In the genomic region with DNA sequence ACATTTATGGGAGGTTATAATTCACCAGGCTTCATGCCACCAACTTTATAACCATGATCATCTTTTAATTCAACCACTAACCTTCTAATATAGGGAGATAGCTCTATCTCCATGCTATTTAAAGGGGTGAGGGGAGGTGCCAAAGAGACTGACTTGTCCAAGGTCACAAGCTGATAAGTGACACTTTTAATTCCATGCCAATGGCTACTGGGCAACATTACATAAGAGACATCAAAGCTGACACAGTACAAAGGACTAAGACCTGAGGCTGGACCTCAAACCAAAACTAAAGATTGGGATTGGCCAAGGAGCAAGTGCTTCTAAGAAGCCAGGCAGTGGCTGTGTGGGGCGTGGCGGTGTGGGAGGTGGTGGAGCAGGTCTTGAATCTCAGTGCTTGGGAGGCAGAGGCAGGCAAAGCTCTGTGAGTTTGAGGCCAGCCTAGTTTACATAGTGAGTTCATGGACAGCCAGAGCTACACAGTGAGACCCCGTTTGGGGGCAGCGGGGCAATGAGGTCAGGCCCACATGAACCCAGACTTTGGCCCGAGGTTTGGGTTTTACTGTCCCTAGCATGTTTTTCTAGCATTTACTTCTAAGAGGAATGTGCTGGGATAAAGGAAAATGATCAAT, we compare ENCODE assay signal across 19 mouse cellular contexts. TPM values are rescaled to one million over a fixed set of nuclear protein-coding genes. Genes with fewer than 3 reads are reported as not detected.
DNase-seq lines count a peak whose midpoint lies in the region; ATAC-seq and TF ChIP-seq lines count a peak whose summit lies in the region.
"Had no signal": no experiment of that assay in that cellular context is flagged by ENCODE, and none has a peak within 500 bp of the region (broad histone marks: within the 10 kb centered on the region; RNA-seq: fewer than 3 reads in every experiment).

No protein-coding gene starts in this region.

- DNase-seq in kidney, adult 11 months, result peak; percentile 49
- peak; percentile 39 for DNase-seq in R1 (ENCODE audit: low read depth, low spot score)
- DNase-seq in liver, postnatal 0 days, result no peak
- DNase-seq in spleen, postnatal 4 days (ENCODE audit: low spot score in 2 of 2), result no peak
- DNase-seq in left cerebral cortex, postnatal 10 days (ENCODE audit: extremely low spot score in 1 of 2, low spot score in 2 of 2), result no peak
- DNase-seq: B cell, adult 2 months; cerebellum, adult 9-11 months; right cerebral cortex, adult 18-20 months; spleen, adult 18-20 months; thymus, postnatal 14 days had no signal

- no peaks in the 10 kb centered on the region for H3K27me3 ChIP-seq in kidney, embryonic 14.5 days (ENCODE audit: control insufficient read depth, insufficient read depth, low read length)
- H3K27me3 ChIP-seq in intestine, embryonic 15.5 days (replicated peaks), result no peaks in the 10 kb centered on the region
- H3K27me3 ChIP-seq in liver, postnatal 0 days (ENCODE audit: insufficient read depth, low read length), result no peaks in the 10 kb centered on the region
- H3K27me3 ChIP-seq: forebrain, embryonic 15.5 days; limb, embryonic 12.5 days; lung, embryonic 15.5 days; stomach, embryonic 15.5 days had no signal

- peaks cover 4% of the 10 kb centered on the region; the same call in 1 of the 2 replicates for H3K4me1 ChIP-seq in kidney, embryonic 14.5 days (ENCODE audit: control insufficient read depth, insufficient read depth, low read length)
- peaks cover 24% of the 10 kb centered on the region for H3K4me1 ChIP-seq in intestine, embryonic 15.5 days (replicated peaks)
- peaks cover 43% of the 10 kb centered on the region for H3K4me1 ChIP-seq in liver, postnatal 0 days (ENCODE audit: insufficient read depth)

- TF ChIP-seq EP300 in liver, postnatal 0 days (IDR thresholded peaks at IDR 0.05; ENCODE audit: low read depth), result no peak

- TF ChIP-seq CTCF in liver, postnatal 0 days (IDR thresholded peaks at IDR 0.05; ENCODE audit: low read depth), result no peak

- intact Hi-C loops in left cerebral cortex, postnatal 10 days (cut with DNase I), result no loop called here

- no peak for ATAC-seq in kidney, embryonic 14.5 days (ENCODE audit: low FRiP score, low TSS enrichment)
- peak; percentile 21; the same call in 1 of the 2 replicates for ATAC-seq in intestine, embryonic 15.5 days
- peak; percentile 60 for ATAC-seq in liver, postnatal 0 days
- ATAC-seq: forebrain, embryonic 15.5 days; hindbrain, postnatal 0 days had no signal

- H3K9ac ChIP-seq in kidney, embryonic 14.5 days (ENCODE audit: low read depth, low read length), result no peak overlapping the region
- H3K9ac ChIP-seq in intestine, embryonic 15.5 days, result no peak overlapping the region
- H3K9ac ChIP-seq in liver, postnatal 0 days (replicated peaks), result no peak overlapping the region
- H3K9ac ChIP-seq: forebrain, embryonic 15.5 days; limb, embryonic 12.5 days; lung, embryonic 15.5 days; stomach, embryonic 15.5 days had no signal

- H3K9me3 ChIP-seq in kidney, embryonic 14.5 days (ENCODE audit: control insufficient read depth, low read length), result no peaks in the 10 kb centered on the region
- H3K9me3 ChIP-seq in intestine, embryonic 15.5 days, result no peaks in the 10 kb centered on the region
- H3K9me3 ChIP-seq in liver, postnatal 0 days (ENCODE audit: low read length), result no peaks in the 10 kb centered on the region
- H3K9me3 ChIP-seq: forebrain, embryonic 15.5 days; limb, embryonic 12.5 days; lung, embryonic 15.5 days; stomach, embryonic 15.5 days had no signal

- H3K4me2 ChIP-seq in kidney, embryonic 14.5 days (replicated peaks; ENCODE audit: low read depth, low read length), result no peak overlapping the region
- no peak overlapping the region for H3K4me2 ChIP-seq in intestine, embryonic 15.5 days (replicated peaks)
- H3K4me2 ChIP-seq in liver, postnatal 0 days (ENCODE audit: low read depth, low read length), result no peak overlapping the region
- H3K4me2 ChIP-seq: forebrain, embryonic 15.5 days; limb, embryonic 12.5 days; lung, embryonic 15.5 days; stomach, embryonic 15.5 days had no signal

- WGBS in kidney, embryonic 14.5 days, result 82% methylated on average over 5 of the region's 5 CpGs
- 82% methylated on average over 5 of the region's 5 CpGs for WGBS in intestine, embryonic 15.5 days
- 74% methylated on average over 5 of the region's 5 CpGs for whole genome bisulfite sequencing in liver, postnatal 0 days (ENCODE audit: insufficient replicate concordance)

- H3K36me3 ChIP-seq in kidney, embryonic 14.5 days (ENCODE audit: control insufficient read depth, insufficient read depth, low read length), result no peaks in the 10 kb centered on the region; the same call in 1 of the 2 replicates
- no peaks in the 10 kb centered on the region for H3K36me3 ChIP-seq in intestine, embryonic 15.5 days
- H3K36me3 ChIP-seq in liver, postnatal 0 days (replicated peaks; ENCODE audit: insufficient read depth, low read length), result peaks cover 11% of the 10 kb centered on the region
- H3K36me3 ChIP-seq: forebrain, embryonic 15.5 days; stomach, embryonic 15.5 days had no signal

- no peak overlapping the region for H3K4me3 ChIP-seq in kidney, embryonic 14.5 days (ENCODE audit: low read length)
- no peak overlapping the region for H3K4me3 ChIP-seq in intestine, embryonic 15.5 days (replicated peaks)
- H3K4me3 ChIP-seq in liver, postnatal 0 days (ENCODE audit: low read depth, low read length), result no peak overlapping the region
- H3K4me3 ChIP-seq: forebrain, embryonic 15.5 days; left cerebral cortex, adult 2 months; limb, embryonic 12.5 days; lung, embryonic 15.5 days; stomach, embryonic 15.5 days had no signal

- H3K27ac ChIP-seq in kidney, embryonic 14.5 days (ENCODE audit: low read depth, low read length), result no peak overlapping the region
- no peak overlapping the region for H3K27ac ChIP-seq in intestine, embryonic 15.5 days
- peak overlapping the region; percentile 62 for H3K27ac ChIP-seq in liver, postnatal 0 days (ENCODE audit: low read depth)
- H3K27ac ChIP-seq: forebrain, embryonic 15.5 days; hindbrain, postnatal 0 days; kidney, postnatal 0 days; left cerebral cortex, adult 2 months; lung, embryonic 15.5 days; stomach, embryonic 15.5 days had no signal

RNA-seq across cellular contexts. Expression of a gene that starts 46.0 kb away (rescaled TPM):
- polyA plus RNA-seq in kidney, embryonic 14.5 days (2014; fragmentation: Nextera tagmentation; extraction: Ambion mirVana), result 8.2 and 10.2 TPM in 2 replicates
- 6.4 and 7.6 TPM in 2 replicates for polyA plus RNA-seq in intestine, embryonic 15.5 days (2015; fragmentation: Nextera tagmentation; extraction: Ambion mirVana)
- 8.4 and 9.4 TPM in 2 replicates for polyA plus RNA-seq in liver, postnatal 0 days (2015; fragmentation: Nextera tagmentation; extraction: Ambion mirVana)
- total RNA-seq in left cerebral cortex, postnatal 10 days (2021), result 10 to 100 TPM; 40.0 to 46.8 TPM

Comparison
In these comparisons a context has a peak if more than half of its experiments do, and no peak if none do; other contexts are left out.
1. DNase-seq: peak in kidney, adult 11 months (single experiment) and R1 (single experiment); none in liver, postnatal 0 days (single experiment), spleen, postnatal 4 days (0 of 2) and left cerebral cortex, postnatal 10 days (0 of 2).